Mouse (Mus musculus): Measurements from ENCODE around the gene Gm13889.
A peak's percentile ranks its signal among the peaks of the same experiment; 100 is the strongest.

Gene Gm13889

GRCm38 (mm10) chr2:93956908-93957784, at the start of gene Gm13889:
TSS of gene Gm13889 (minus strand) at chr2:93957201.
- peak; percentile 66 for DNase-seq (ENCODE audit: low spot score)

DNA sequence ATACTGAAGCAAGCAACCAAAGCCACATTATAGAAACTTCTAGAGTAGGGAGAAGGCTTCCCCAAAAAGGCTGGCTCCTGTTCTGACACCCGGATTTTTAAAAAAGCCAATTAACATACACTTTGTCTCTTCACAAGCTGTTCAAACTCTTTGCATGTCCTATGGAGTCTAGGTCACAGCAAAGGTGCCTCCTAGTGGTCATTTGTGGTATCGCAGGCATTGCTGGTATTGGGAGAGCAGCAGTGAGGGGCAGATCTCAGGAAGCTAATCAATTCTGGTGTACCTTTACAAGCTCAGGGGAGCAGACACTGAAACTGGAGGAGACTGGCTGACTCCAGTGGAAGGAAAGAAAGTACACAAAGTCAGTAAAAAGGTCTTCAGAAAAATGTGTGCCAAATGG, 45.3 kb upstream of the Gm13889 start:
- DNase-seq (ENCODE audit: low spot score) = peak; percentile 93

GRCm38 (mm10) chr2:94001918-94002317, 44.9 kb upstream of the Gm13889 start:
- no peak for DNase-seq (ENCODE audit: low spot score)

- DNase-seq (ENCODE audit: low spot score) = no peak
Observed at GRCm38 (mm10) chr2:94001411-94001810, 44.4 kb upstream of the Gm13889 start.

GRCm38 (mm10) chr2:93996254-93996653, 39.3 kb upstream of the Gm13889 start, which contains the start of gene Gm27027:
TSS of gene Gm27027 (minus strand) at chr2:93996354.
- DNase-seq (ENCODE audit: low spot score) = no peak

DNA sequence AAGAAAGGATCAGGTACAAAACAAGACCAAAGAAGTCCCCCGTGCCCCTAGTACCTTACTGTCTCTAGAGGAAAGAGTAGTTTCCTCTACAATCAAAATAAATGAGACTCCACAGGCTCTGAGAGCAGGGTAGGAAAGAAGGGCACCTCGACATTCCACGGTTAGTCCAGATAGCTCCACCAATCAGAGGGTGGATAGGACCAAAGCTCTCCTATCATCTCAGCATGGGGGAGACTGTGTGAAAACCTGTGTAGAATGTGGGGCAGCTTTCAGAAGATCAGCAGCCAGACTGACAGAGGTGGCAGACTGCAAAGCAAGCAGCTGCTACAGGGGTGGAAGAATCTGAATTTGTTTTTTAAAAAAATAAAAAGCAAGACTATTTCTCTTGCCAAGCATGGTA, 35.8 kb upstream of the Gm13889 start:
- no peak for DNase-seq (ENCODE audit: low spot score)

DNA sequence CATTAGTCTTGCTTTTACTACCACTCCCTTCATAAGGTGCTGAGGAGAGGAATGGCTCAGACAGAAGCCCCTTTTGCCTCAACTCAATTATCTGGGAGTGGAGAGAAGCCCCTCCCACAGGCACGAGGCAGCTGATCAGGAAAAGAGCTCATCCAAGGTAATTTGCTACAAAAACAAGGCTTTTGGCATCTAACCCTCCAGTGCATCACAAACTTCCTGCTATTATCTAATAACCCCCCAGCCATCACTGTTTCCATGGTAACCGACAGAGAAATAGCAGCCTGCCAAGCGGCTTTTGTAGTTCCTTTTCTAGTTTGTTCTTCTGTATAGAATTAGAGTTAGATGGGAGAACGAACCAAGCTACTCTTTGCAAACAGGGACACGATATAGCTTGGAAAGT, 35.3 kb upstream of the Gm13889 start:
- DNase-seq (ENCODE audit: low spot score) = peak; percentile 21

- DNase-seq (ENCODE audit: low spot score) = no peak
Observed at GRCm38 (mm10) chr2:93991336-93991735, 34.3 kb upstream of the Gm13889 start.

- DNase-seq (ENCODE audit: low spot score) = no peak
Observed at GRCm38 (mm10) chr2:93988440-93988839, 31.4 kb upstream of the Gm13889 start.

DNA sequence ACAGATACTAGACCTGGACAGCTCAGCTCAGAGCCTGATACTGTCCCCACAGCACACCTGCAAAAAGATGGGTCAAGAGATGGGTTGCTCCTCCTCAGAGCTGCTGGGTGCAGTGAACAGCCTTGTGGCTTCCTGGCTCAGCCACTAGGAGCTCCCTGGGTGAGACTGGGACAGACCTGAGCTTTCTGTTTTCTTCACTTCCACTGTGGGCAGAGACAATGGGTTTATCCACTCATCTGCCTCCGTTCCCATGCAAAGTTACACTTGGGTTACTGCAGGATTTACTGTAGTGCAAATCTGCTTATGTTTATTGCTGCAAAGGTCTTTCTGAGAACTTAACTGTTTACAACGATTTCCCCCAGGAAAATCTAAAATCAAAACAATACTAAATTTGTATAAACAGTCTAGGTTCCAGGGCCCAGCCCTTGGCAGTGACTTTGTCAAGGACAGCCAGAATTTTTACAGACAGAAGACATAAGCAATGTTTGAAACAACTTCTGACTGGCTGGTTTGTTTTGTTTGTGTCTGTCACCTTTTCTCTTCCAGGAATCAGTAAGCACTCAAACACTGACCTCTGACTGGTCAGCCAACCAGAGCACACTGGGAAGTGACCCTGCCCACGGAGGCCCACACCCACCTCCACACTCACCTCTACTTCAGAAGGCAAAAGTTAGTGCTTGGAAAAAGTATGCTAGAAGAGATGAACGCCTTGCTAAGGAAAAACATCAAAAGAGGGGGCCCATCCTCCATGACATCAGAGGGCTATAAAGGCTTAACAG, 25.6 kb upstream of the Gm13889 start:
- DNase-seq (ENCODE audit: low spot score) = no peak

DNA sequence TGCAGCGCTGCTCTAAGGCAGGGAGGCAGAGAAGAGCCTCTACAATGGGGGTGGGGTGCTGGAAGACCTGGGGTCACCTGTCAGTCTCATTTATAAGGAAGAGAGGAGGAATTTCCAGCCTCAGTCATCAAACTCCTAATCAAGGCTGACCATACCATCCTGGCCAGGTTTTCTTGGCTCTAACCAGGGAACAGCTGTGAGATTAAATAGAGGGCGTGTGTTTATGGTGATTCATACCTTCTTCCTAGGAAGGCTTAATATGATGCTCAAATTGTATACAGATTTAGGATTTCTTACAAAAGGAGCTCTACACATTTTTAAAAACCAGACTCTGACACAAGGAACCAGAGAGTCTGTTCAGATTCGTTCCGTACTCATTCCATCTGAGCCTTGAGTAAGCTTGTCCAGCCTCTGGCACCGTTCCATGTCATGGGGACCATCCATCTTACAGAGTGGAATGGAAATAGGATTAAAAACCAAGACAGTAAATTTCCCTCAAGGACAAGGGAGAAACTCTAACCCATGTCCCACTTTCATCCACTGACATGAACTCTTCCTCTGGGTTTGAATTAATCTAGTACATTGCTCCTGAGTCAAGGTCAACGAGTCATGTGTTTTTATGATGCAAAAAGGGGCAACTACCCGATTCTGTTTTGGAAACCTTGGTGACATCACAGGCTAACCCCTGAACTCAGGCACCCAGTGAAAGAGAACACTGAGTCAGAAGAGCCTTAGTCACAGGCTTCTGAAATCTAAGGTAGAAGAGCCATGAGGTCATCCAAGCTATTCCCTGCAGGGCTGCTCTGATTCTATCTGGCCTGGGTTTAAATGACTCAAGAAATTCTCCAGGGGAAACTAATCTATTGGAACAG, 22.5 kb upstream of the Gm13889 start:
- no peak for DNase-seq (ENCODE audit: low spot score)

DNA sequence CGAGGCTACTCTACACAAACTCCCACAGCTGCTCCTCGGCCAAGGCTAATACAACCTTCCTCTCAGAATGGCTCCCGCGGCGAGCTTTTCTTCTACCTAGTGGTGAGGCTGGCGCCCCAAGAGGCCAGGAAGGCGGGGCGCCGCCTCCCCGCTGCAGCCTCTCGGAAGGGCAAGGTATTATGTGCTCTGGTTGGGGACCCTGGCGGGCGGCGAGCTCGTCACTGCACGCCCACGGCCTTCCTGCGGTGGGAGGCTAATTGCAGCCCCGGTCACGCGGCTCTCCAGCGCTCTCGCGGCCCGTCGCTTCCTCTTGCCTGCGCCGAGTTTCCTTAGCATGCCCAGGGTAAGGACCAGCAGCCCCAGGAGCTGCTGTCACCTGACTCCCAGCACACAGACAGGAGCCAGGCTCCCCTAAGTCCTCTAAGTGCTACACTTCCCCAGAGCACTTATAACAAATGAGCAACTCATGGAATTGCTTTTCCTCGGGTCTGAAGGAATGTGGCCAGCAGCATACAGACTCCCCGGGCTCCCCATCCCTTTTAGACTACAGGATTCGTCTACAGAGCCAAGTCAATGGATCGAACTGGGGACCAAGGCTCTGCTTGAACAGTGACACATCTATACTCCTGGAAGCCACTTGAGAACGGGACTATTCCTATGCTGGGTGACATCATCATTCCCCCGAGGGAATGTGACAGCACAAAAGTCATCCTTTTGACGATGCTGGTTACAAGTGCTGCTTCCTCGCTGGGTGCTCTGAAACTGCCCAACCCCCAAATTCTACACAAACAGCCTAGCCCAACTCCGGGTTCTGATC, 19.6 kb upstream of the Gm13889 start:
- DNase-seq (ENCODE audit: low spot score) = peak; percentile 74

DNA sequence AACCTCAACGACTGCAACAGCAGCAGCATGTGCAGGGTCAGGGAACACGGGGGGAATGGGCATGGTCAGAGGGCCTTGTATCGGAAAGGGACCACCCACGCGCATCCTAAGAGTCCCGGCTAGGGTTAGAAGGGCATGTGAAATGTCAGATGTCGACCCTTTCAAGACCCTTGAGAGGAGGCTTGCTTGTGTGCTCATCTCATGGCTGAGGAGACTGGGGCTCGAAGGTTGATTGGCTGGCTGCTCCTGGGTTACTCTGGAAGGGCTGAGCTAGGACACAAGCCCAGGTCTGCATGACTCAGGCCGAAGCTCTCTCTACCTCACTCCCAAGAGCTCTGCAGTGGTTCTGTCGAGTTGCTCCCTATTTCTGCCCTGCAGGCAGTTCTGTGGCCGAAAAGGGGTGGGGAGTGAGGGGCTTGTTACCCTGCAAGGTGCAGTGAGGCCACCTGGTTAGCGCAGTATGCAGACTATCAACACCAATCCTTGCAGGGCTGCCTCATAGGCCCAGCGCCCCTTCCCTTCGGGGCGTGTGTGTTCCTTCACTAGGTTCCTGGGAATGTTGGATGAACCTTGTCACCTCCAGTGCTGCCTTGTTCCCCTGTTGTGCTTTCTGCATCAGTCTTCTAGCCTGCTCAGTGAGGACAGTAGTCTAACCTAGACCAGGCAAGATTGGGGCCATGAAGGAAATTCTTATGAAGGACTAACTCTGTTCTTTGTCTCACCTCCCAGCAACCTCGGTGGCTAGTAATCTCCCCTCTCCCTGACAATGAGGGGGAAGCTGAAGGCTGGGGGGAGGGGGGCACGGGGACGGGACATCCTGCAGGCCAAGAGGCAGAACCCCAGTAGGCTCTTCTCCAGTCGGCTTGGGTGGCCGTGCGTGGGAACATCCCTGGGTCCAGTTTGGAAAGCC, 18.8 kb upstream of the Gm13889 start:
- peak; percentile 64 for DNase-seq (ENCODE audit: low spot score)

DNA sequence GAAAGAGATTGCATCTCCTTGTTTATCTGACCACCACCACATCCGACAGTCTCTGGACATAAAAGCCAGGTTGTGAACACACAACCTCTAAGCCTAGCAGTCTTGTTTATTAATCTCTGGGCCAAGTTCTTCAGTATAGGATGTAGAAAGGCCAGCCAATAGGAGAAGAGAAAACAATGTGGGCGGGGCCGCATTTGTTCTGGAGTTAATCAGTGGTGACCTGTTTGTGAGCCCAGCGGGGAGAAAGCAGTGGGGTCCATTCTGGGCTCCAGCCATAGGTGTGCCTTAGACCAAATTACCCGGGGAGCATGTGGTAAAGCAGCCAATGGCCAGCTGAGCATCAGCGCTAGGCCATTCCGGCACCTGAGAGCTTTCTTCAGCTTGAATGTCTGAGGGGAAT, 18.0 kb upstream of the Gm13889 start:
- DNase-seq (ENCODE audit: low spot score) = peak; percentile 42

DNA sequence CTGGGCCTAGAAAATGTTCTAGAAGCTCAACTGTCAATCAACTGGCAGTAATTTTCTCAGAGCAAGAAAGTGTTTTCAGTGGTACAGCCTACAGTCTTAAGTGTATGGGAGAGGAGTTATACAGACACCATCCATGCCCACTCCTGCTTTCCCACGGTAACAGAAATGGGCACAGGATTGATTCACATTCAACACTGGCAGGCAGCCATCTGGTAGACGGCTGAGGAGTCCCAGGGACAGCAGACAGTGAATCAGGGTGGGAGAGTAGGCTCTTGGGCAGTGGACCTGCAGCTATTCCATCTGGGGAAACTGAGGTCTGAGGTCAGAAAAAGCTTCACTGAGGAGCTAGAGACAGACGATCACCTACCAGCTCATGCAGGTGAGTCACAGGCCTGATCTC, 14.6 kb upstream of the Gm13889 start:
- DNase-seq (ENCODE audit: low spot score) = no peak

- no peak for DNase-seq (ENCODE audit: low spot score)
Observed at GRCm38 (mm10) chr2:93964494-93965160, 7.6 kb upstream of the Gm13889 start.

DNA sequence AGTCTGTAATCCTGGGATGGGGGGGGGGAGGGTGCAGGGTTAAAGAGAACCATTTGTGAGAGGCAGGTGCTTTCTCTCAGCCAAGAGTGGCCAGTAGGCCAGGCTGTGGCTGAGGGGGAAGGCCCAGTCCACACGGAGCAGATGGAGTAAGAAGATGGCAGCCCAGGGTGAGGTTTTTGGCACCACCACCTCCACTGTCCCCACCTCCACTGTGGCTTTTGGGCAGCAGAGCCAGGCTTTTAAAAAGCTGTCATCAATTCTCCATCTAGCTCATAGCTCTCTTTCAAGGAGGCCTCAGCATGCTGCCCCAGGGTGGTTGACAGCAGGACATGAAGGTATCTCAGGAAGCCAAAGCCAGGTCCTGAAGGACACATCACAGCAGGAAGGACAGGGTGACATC, 6.8 kb upstream of the Gm13889 start:
- no peak for DNase-seq (ENCODE audit: low spot score)

- no peak for DNase-seq (ENCODE audit: low spot score)
Observed at GRCm38 (mm10) chr2:93961716-93962115, 4.7 kb upstream of the Gm13889 start.

DNA sequence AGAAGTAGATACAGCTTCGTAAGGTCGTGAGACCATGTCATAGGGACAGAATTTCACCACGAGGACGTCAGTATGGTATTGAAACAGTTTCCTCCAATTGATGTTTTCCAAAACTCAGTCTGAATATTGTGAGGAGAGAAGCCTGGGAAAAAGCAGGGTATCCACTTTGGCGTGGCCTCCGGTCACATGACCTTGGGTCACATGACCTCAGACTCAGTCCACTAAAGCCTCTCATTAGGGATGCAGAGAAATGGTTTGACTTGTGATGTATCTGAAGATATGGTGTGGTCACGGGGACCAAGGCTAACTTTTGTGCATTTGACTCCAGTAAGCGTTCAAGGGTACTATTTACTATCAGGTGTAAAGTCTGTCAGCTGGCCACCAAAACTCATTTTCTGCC, 2.3 kb upstream of the Gm13889 start:
- no peak for DNase-seq (ENCODE audit: low spot score)

- no peak for DNase-seq (ENCODE audit: low spot score)
Observed at GRCm38 (mm10) chr2:93958216-93958615, 1.2 kb upstream of the Gm13889 start.

Data from embryo, embryonic 10.5 days (tissue).